Mouse (Mus musculus) spleen, adult 2 months (tissue): ENCODE data around the gene Tfb2m. TPM values are rescaled to one million over a fixed set of nuclear protein-coding genes. Genes with fewer than 3 reads are reported as not detected.
"Not testable (repeated sequence)": the region's sequence is repeated elsewhere in the genome, so short reads cannot be mapped to it uniquely, and the experiment has no call there.

ENCODE experiments used
- DNase-seq, 2 experiments: peaks; one replicate each; pipeline versions ENCODE4 v3.0.0 to v3.0.0-alpha.2; 2012 to 2021; ENCODE audit warnings: low spot score in 2 of 2, low read depth in 1 of 2
- H3K27ac ChIP-seq: fragments of 200-500 bp; 2 replicates; pipeline ENCODE4 v1.5.1; 2012; ENCODE audit warnings: low read length, inconsistent platforms; ENCODE audit not compliant: insufficient read depth
- H3K27me3 ChIP-seq: fragments of 200-500 bp; 2 replicates; pipeline ENCODE4 v1.6.1; 2012; ENCODE audit warnings: mild to moderate bottlenecking, moderate library complexity, low read length, inconsistent platforms; ENCODE audit not compliant: control insufficient read depth, insufficient read depth
- H3K36me3 ChIP-seq: fragments of 200-500 bp; 2 replicates; pipeline ENCODE4 v1.6.1; 2012; ENCODE audit warnings: mild to moderate bottlenecking, low read length, inconsistent platforms; ENCODE audit not compliant: control insufficient read depth, insufficient read depth
- H3K4me1 ChIP-seq: fragments of 200-500 bp; 2 replicates; pipeline ENCODE4 v1.6.1; 2011; ENCODE audit warnings: inconsistent platforms; ENCODE audit not compliant: control insufficient read depth, insufficient read depth, insufficient read length
- H3K4me3 ChIP-seq: fragments of 200-500 bp; 2 replicates; pipeline ENCODE4 v1.5.1; 2011; ENCODE audit warnings: mild to moderate bottlenecking, inconsistent platforms; ENCODE audit not compliant: insufficient read depth, insufficient read length; ENCODE audit errors: extremely low read depth
- CTCF ChIP-seq: fragments of 200-500 bp; IDR thresholded peaks from 2 replicates; pipeline ENCODE4 v1.5.1; 2011; ENCODE audit warnings: mild to moderate bottlenecking, inconsistent platforms; ENCODE audit not compliant: insufficient read depth, insufficient read length, insufficient replicate concordance; ENCODE audit errors: extremely low read depth
- POLR2A ChIP-seq: fragments of 200-500 bp; IDR thresholded peaks from 2 replicates; pipeline ENCODE4 v1.6.1; 2011; ENCODE audit warnings: low read depth, low read length, inconsistent platforms
- WGBS: fragments of 180-500 bp; shearing (Covaris S2); methylation state at CpG from one replicate; pipeline ENCODE4 v1.1.7; 2018; 5-methylcytosine and 5-hydroxymethylcytosine counted together
- polyA plus RNA-seq: library from polyadenylated mRNA; depleted of rRNA; stranded (reverse); fragments of >200 nt; gene quantifications from 2 replicates; pipeline ENCODE4 v1.2.3, GENCODE M21; 2012; rRNA removed

Tfb2m gene
- 4.4 TPM in 2 replicates for polyA plus RNA-seq

DNA sequence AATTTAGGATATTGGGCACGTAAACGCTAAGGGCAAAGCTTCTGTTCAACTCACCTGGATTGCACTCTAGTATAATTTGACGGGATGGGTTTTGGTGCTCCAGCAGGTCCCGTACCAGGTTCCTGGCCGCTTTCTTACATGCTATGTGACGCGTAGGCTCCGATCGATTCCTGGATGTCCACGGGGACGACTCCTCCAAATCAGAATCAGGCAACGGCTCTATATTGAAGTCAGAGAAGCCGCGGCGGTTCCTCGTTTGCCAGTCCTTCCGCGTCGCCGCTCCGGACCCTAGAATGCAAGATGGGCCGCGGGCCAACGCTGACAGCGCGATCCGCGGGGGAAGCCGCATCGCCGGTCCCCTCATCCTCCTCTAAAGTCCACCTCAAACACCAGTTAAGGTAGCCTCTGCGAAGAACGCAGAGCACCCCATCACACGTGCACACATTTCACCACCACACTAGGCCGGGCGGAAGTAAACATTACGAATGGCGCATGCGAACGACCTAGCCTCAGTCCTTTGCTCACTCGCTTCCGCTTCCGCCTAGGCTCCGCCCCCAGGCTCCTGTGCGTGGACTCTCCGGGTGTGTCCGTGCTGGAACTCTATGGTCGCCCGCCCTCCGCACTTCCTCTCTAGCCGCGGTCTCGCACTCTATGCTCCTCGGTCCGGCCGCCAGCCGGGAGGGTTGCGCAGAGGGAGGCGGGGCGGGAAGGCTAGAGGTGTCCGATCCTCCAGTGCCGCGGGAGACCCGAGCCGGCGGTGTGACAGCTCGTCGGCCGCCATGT, at the start of gene Tfb2m, which contains the start of gene Cnst:
Tfb2m (minus strand) TSS at position 500 of the 783 bp plus-strand sequence.
Cnst (plus strand) TSS at position 603 of the 783 bp plus-strand sequence.
- H3K4me3 ChIP-seq: peak within 1 kb of the TSS; percentile 85
- under 1% methylated on average over 69 of the region's 69 CpGs for WGBS
- TF ChIP-seq POLR2A: peak; percentile 5; the same call in 1 of the 2 replicates
- H3K36me3 ChIP-seq, H3K4me1 ChIP-seq, H3K27me3 ChIP-seq: not testable (repeated sequence)
- peak within 1 kb of the TSS; percentile 88 for H3K27ac ChIP-seq
- peak; percentile 95 to 97 for DNase-seq

DNA sequence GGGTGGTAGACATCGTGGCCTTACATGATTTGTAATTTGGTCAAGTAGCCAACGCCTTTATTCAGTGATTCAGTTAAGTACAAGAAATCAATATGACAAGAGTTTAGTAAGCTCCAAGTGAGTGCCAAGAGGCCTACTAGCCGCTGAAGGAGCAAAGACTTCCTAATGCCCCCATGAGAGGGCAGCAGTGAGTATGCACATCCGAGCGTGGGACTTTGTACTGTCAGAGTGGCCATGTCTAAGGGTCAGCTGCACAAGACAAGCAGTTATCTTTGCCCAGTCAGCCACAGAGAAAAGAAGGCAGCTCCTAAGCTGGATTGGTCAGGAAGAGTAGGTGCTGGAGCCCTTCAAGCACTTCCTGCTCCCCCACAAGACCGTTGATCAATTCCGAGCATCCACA, 46.9 kb upstream of the Tfb2m start:
- 87% methylated on average over 7 of the region's 7 CpGs for WGBS
- no peak overlapping the region for H3K27ac ChIP-seq
- no peaks in the 10 kb centered on the region for H3K4me1 ChIP-seq
- H3K36me3 ChIP-seq: no peaks in the 10 kb centered on the region; the same call in 1 of the 2 replicates
- DNase-seq: no peak
- TF ChIP-seq POLR2A (no peak), CTCF (no peak)
- no peak overlapping the region for H3K4me3 ChIP-seq
- no peaks in the 10 kb centered on the region for H3K27me3 ChIP-seq

DNA sequence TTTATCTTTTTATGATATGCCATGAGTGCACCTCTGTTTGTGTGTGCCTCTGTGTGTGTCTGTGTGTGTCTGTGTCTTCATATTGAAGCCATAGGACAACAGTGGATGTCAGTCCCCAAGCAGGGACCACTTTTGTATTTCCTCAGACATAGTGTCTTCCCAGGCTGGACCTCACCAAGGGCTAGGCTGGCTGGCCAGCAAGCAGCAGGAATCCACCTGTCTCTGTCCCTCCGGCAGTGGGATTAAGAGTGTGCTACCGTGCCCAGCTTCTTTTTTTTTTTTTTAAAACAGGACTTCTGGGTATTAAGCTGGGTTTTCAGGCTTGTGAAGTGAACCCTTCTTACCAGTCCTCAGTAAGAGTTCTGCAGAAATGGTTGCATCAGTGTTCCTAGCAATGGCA, 46.1 kb upstream of the Tfb2m start:
- no peaks in the 10 kb centered on the region; the same call in 1 of the 2 replicates for H3K36me3 ChIP-seq
- H3K27ac ChIP-seq: no peak overlapping the region
- WGBS: 95% methylated on average over 2 of the region's 2 CpGs
- no peak for DNase-seq
- no peaks in the 10 kb centered on the region for H3K27me3 ChIP-seq
- TF ChIP-seq POLR2A: no peak
- TF ChIP-seq CTCF: no peak
- H3K4me3 ChIP-seq: no peak overlapping the region
- H3K4me1 ChIP-seq: no peaks in the 10 kb centered on the region; the same call in 1 of the 2 replicates

DNA sequence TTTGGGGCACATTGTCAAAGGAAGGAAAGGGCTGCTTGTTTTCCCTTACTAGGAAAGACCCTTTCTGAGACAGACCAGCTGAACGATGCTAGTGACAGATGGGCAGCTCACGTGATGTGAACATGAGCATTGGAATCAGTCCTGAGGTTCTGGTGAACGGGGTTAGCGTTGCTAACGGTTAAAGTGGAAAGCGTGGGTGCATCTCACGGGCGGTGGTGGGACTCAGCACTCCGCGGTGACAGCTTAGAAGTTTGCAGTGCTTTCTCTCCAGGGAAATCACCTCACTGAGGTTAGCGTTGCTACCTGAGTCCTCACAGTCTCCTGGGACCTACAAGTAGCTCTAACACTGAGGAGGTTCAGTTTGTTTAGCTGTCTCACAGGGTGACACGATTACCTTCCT, 45.6 kb upstream of the Tfb2m start:
- WGBS: 86% methylated on average over 12 of the region's 12 CpGs
- no peak overlapping the region for H3K27ac ChIP-seq
- H3K4me1 ChIP-seq: no peaks in the 10 kb centered on the region; the same call in 1 of the 2 replicates
- no peak for DNase-seq
- no peaks in the 10 kb centered on the region for H3K27me3 ChIP-seq
- H3K4me3 ChIP-seq: no peak overlapping the region
- H3K36me3 ChIP-seq: no peaks in the 10 kb centered on the region; the same call in 1 of the 2 replicates
- no peak for TF ChIP-seq CTCF
- TF ChIP-seq POLR2A: no peak

DNA sequence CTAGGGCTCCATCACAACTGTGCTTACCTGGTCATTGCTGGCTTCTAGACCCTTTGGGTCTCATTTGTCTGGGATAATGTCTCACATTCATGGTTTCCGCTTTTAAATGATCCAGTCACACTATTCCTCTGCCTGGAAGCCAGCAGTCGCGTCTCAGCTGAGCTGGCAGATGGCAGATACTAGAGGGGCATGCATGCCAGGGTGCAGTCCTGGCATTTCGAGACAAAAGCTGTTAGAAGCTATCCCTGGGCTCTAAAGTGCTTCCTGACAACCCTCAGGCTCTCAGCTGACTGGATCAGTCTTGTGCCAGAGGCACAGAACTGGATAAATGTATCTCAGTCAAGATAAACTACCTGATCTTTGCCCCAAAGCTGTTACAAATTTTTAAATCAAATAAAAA, 42.2 kb upstream of the Tfb2m start:
- DNase-seq: no peak
- Histone ChIP-seq H3K4me3 (no peak overlapping the region), H3K27me3 (no peaks in the 10 kb centered on the region), H3K36me3 (no peaks in the 10 kb centered on the region; the same call in 1 of the 2 replicates), H3K27ac (no peak overlapping the region), H3K4me1 (no peaks in the 10 kb centered on the region; the same call in none of the 2 replicates)
- WGBS: 91% methylated on average over 4 of the region's 4 CpGs
- TF ChIP-seq POLR2A (no peak), CTCF (no peak)

DNA sequence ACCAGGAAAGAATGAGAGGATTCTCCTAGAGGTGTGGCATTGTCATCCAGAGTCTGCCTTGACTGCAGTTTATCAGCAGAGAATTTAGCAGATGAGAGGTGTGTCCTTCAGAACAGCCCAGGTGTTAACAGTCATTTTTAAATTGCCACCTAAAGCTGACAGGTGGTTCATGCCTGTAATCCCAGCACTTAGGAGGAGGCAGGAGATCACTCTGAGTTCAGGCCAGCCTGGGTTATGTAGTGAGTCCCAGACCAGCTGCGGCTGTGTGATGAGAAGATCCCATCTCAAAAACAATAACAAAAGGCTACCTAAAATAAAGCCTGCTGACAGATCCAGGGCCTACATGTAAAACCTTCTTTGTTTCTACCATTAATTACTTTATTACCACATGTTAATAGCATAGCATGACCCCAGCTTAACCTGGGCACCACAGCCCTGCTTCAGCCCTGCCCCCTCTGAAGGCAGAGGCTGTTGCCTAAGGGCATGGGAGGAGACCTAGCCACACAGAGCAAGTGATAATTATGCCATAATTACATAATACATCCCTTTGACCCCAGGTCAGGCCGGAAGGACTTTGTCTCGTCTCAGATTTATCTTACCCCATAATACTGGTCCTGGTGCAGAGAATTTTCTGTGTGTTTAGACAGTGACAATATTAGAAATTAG, 40.5 kb upstream of the Tfb2m start:
- H3K27ac ChIP-seq: no peak overlapping the region
- TF ChIP-seq CTCF: no peak
- no peak for TF ChIP-seq POLR2A
- no peaks in the 10 kb centered on the region for H3K27me3 ChIP-seq
- no peaks in the 10 kb centered on the region; the same call in none of the 2 replicates for H3K4me1 ChIP-seq
- H3K36me3 ChIP-seq: no peaks in the 10 kb centered on the region
- no peak for DNase-seq
- WGBS: 91% methylated on average over 3 of the region's 3 CpGs
- no peak overlapping the region for H3K4me3 ChIP-seq
